Mouse (Mus musculus): ENCODE data around the gene Specc1l. TPM values are rescaled to one million over a fixed set of nuclear protein-coding genes. Genes with fewer than 3 reads are reported as not detected.

Specc1l gene
- polyA plus RNA-seq, 1 experiment from 2014 or later: 50.5 TPM

DNA sequence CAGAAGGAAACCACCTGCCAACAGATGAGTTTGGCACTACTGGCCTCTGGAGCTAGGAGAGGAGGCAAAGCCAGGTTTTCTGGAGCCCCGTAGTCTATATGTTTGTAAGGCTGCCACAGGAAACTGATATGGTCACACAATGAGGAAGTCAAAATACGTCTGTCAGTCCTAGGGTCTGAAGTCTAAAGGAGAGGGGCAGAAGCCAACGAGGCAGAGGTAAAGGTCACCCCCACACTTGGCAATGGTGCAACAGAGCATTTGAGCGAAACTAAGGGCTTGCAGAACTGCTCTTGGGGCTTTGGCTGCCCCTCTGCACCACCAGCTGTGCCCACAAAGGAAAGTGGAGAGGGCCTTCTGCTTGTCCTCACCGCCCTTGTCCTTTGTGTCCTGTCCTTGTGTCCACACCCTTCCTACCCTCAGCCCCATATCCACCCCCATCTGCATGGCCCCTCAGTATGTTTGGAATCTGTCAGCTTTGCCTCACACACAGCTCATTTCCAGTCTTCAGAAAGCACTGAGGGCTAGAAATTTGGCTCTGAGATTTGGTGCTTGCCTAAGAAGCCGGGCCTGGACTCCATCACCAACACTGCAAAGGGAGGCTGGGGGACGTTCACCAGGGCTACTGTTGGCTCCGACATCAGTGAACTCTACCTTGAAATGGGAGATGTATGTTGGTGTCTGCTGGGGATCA, 24.4 kb upstream of the Specc1l start:
- peaks cover 24% of the 10 kb centered on the region for H3K36me3 ChIP-seq (replicated peaks)
- H3K4me3 ChIP-seq (replicated peaks): no peak overlapping the region
- no peak overlapping the region for H3K27ac ChIP-seq
- no peaks in the 10 kb centered on the region for H3K27me3 ChIP-seq
- no peak for ATAC-seq (ENCODE audit: low FRiP score)
- no peak overlapping the region for H3K4me2 ChIP-seq
- no peaks in the 10 kb centered on the region for H3K9me3 ChIP-seq
- H3K9ac ChIP-seq: no peak overlapping the region
- no peaks in the 10 kb centered on the region for H3K4me1 ChIP-seq
- WGBS: 87% methylated on average over 8 of the region's 8 CpGs

DNA sequence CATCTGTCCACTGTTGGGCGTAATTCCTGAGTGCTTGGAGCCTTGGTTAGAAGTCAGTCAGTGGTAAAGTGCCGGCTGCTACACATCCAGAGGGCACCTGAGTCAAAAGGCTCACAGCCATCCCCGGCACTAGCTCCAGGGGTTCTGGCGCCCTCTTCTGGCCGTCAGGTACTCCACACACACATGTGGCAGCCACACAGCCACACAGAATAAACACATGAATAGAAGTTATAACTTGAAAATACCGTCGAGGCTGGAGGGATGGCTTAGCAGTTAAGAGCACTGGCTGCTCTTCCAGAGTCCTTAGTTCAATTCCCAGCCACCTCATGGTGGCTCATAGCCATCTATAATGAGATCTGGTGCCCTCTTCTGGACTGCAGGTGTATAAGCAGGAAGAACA, 20.2 kb upstream of the Specc1l start:
- no peaks in the 10 kb centered on the region for H3K27me3 ChIP-seq
- H3K4me2 ChIP-seq: no peak overlapping the region
- H3K9me3 ChIP-seq: 0 out of 2 replicates have a peak, but pooled peaks cover 6% of the 10 kb centered on the region
- no peaks in the 10 kb centered on the region for H3K36me3 ChIP-seq (replicated peaks)
- H3K4me1 ChIP-seq: no peaks in the 10 kb centered on the region
- WGBS: 48% methylated on average over 7 of the region's 7 CpGs
- no peak overlapping the region for H3K9ac ChIP-seq
- no peak overlapping the region for H3K4me3 ChIP-seq (replicated peaks)
- ATAC-seq (ENCODE audit: low FRiP score): no peak
- H3K27ac ChIP-seq: no peak overlapping the region

DNA sequence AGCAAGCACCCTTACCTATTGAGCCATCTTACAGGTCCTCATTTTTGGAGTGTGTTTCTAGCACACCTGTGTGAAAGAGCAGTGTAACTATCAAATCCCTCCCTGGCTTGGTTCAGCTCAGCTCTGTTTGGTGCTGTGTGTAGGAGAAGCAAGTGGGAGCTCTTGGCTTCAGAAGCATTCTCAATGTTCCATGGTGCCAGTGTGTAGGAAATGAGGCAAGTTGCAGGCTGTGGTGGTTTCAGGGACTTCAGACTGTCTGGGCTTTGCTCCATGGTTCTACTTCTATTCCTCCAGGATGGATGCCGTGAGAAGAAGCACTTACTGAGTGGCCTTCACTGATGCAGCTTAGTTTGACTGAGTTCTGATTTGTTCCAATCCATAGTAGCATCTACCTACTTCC, 14.1 kb upstream of the Specc1l start:
- H3K4me3 ChIP-seq (replicated peaks): no peak overlapping the region
- H3K36me3 ChIP-seq (replicated peaks): no peaks in the 10 kb centered on the region
- 96% methylated on average over 1 of the region's 1 CpGs for WGBS
- no peaks in the 10 kb centered on the region for H3K27me3 ChIP-seq
- H3K4me1 ChIP-seq: no peaks in the 10 kb centered on the region
- H3K4me2 ChIP-seq: no peak overlapping the region
- 0 out of 2 replicates have a peak, but pooled peaks cover 6% of the 10 kb centered on the region for H3K9me3 ChIP-seq
- no peak overlapping the region for H3K27ac ChIP-seq
- no peak for ATAC-seq (ENCODE audit: low FRiP score)
- H3K9ac ChIP-seq: no peak overlapping the region

DNA sequence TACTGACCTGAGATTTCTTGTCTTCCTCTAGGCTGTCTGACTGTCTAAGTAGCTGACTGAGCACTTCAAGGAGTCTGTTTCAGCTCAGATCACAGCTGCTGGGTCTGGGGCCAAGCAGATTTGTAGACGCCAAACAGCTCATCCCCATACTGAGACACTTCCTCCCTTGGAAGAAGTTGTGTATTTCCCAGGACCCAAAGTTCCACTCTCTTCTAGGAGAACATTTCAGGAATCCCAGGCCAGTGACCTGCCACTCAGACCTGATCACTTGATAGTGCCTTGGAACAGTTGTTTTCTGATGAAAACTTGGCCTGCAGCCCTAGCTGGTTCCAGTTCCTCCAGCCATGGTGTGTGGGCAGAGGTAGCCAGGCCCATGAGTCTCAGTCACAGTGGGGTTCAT, 11.1 kb upstream of the Specc1l start:
- Histone ChIP-seq H3K27ac (no peak overlapping the region), H3K4me3 (replicated peaks) (no peak overlapping the region), H3K9ac (no peak overlapping the region), H3K9me3 (no peaks in the 10 kb centered on the region), H3K27me3 (no peaks in the 10 kb centered on the region), H3K4me2 (no peak overlapping the region), H3K36me3 (replicated peaks) (no peaks in the 10 kb centered on the region), H3K4me1 (no peaks in the 10 kb centered on the region)
- no peak for ATAC-seq (ENCODE audit: low FRiP score)
- WGBS: 92% methylated on average over 1 of the region's 1 CpGs

DNA sequence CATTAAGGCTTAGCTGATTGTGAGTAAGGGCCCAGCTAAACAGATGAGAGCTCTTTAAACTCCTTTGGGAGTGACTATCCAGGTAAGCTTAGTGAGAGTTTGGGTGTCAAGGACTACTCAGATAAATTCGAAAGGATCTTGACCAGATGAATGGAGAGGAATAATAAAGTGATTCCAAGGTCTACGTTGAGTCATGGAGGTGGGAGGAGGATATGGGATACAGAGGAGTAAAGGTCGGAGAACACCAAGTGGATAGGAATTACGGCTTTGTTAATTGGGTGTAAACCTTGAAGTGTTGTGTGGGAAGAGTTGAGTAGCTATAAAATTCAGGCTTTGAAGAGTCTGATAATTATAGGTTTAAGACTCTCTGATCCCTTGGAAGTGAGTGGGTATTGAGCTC, 5.7 kb upstream of the Specc1l start:
- WGBS: 87% methylated on average over 4 of the region's 4 CpGs
- H3K36me3 ChIP-seq (replicated peaks): no peaks in the 10 kb centered on the region
- no peaks in the 10 kb centered on the region for H3K4me1 ChIP-seq
- H3K27ac ChIP-seq: no peak overlapping the region
- H3K9me3 ChIP-seq: no peaks in the 10 kb centered on the region
- ATAC-seq (ENCODE audit: low FRiP score): no peak
- H3K9ac ChIP-seq: no peak overlapping the region
- H3K4me2 ChIP-seq: no peak overlapping the region
- H3K4me3 ChIP-seq (replicated peaks): no peak overlapping the region
- H3K27me3 ChIP-seq: no peaks in the 10 kb centered on the region

DNA sequence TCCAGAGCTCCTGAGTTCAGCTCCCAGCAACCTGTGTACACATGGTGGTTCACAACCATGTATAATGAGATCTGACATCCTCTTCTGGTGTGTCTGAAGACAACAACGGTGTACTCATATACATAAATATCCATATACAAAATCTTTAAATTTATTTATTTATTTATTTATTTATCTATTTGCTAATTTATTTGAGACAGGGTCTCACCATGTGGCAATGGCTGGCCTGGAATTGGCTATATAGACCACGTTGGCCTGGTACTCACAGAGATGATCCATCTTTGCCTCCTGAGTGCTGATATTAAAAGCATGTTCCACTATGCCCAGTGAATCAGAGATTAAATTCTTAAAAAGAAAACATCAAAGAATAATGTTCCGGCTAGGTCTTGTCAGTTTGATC, 1.0 kb upstream of the Specc1l start:
- H3K27ac ChIP-seq: no peak overlapping the region
- WGBS: 89% methylated on average over 3 of the region's 3 CpGs
- peaks cover 15% of the 10 kb centered on the region for H3K4me1 ChIP-seq
- ATAC-seq (ENCODE audit: low FRiP score): no peak
- H3K4me3 ChIP-seq (replicated peaks): no peak overlapping the region
- no peaks in the 10 kb centered on the region for H3K9me3 ChIP-seq
- H3K27me3 ChIP-seq: no peaks in the 10 kb centered on the region
- H3K36me3 ChIP-seq (replicated peaks): no peaks in the 10 kb centered on the region; the same call in 1 of the 2 replicates
- H3K4me2 ChIP-seq: no peak overlapping the region
- H3K9ac ChIP-seq: no peak overlapping the region

DNA sequence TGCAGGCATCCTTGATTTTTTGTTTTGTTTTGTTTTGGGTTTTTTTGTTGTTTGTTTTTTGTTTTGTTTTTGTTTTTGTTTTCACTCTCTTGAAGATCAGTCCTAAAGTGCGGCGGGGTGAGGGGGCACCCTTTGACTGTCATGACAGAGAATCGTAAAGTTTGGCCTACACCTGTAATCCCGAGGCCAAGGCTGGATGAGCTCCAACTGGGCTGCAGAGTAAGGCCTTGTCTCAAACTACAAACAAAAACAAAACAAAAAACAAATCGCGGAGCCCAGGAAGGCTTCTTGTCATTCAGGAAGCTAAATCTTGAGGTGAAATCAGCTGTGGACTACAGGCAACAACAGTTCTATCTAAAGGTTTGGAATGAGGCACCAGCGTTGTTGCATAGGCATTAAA, 1.1 kb downstream of the Specc1l start:
- Histone ChIP-seq H3K4me2 (peak overlapping the region; percentile 64), H3K9ac (peak overlapping the region; percentile 86), H3K36me3 (replicated peaks) (no peaks in the 10 kb centered on the region; the same call in 1 of the 2 replicates), H3K27me3 (no peaks in the 10 kb centered on the region), H3K4me1 (peaks cover 15% of the 10 kb centered on the region), H3K9me3 (no peaks in the 10 kb centered on the region), H3K27ac (peak overlapping the region; percentile 99; the same call in 1 of the 2 replicates), H3K4me3 (replicated peaks) (peak overlapping the region; percentile 73)
- no peak for ATAC-seq (ENCODE audit: low FRiP score)
- 46% methylated on average over 7 of the region's 7 CpGs for WGBS

DNA sequence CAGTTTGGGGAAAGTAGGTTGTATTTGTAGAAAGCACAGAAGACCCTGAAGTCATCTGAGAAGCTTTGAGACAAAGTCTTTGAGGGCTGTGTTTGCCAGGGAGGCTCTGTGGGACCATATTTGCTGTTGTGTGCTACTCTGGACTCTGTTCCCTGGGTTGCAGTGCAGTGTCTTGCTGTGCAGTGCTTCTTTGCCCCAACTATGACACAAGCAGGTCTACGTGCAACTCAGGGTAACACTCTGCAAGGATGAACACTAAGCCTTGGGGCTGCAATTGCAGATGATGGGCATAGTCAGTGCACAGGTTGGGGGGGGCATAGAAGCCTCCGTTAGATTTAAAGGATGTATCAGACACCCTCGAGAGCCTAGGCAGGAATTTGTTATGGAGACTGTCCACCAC, 8.8 kb downstream of the Specc1l start:
- Histone ChIP-seq H3K9ac (no peak overlapping the region), H3K4me1 (0 out of 2 replicates have a peak, but pooled peaks cover 2% of the 10 kb centered on the region), H3K4me2 (no peak overlapping the region), H3K27me3 (no peaks in the 10 kb centered on the region), H3K9me3 (no peaks in the 10 kb centered on the region), H3K4me3 (replicated peaks) (no peak overlapping the region), H3K27ac (no peak overlapping the region), H3K36me3 (replicated peaks) (no peaks in the 10 kb centered on the region)
- 91% methylated on average over 3 of the region's 3 CpGs for WGBS
- ATAC-seq (ENCODE audit: low FRiP score): no peak

DNA sequence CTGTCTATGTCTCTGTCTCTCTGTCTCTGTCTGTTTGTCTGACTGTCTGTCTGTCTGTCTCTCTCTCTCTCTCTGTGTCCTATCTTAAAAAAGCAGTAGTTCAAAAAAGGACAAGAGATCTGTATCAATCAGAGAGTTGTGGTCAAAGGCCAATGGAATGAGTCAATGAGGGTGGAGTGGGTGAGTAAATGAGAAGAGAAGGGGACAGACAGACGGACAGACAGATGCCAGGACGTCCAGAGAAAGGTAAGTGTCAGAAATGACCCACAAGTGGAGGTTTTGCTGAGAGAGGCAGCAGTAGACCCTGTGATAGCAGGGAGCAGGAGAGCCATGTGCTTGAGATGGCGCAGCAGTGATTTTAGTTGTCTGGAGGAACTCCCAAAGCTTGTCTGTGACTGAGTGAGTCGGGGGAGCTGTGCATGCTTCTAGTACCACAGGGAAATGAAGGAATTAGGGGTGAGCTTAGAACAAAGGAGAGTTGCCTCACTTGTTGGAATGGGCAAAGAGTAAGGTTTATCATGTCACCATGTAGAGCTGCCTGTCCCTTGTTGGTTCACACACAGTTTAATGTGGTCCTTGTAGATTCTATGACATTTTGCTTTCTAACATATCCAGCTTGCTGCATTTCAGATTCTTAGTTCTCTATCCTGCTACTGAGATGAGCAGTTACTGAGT, 10.2 kb downstream of the Specc1l start:
- no peak for ATAC-seq (ENCODE audit: low FRiP score)
- Histone ChIP-seq H3K36me3 (replicated peaks) (no peaks in the 10 kb centered on the region), H3K27me3 (no peaks in the 10 kb centered on the region), H3K4me2 (no peak overlapping the region), H3K4me3 (replicated peaks) (no peak overlapping the region), H3K27ac (no peak overlapping the region), H3K4me1 (0 out of 2 replicates have a peak, but pooled peaks cover 2% of the 10 kb centered on the region), H3K9ac (no peak overlapping the region), H3K9me3 (no peaks in the 10 kb centered on the region)
- 71% methylated on average over 4 of the region's 4 CpGs for WGBS

DNA sequence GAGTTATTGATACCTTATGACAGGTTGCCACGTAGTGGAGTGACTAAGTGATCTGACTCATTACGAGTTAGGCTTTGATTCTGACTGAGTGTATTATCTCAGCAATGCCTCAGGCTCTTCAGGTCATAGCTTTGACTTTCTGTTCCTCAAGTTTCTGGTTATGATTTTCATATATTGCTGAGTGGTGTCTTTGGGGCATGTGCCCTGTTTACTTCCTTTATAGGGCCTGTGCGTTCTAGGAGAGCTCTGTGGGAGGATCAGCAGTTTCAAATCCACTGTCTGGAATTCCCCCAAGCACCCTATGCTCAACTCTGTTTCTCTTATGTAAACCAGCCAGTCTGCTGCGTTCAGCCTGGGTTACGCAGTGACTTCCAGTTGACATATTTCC, 10.7 kb downstream of the Specc1l start:
- H3K4me3 ChIP-seq (replicated peaks): no peak overlapping the region
- 83% methylated on average over 5 of the region's 5 CpGs for WGBS
- no peaks in the 10 kb centered on the region for H3K27me3 ChIP-seq
- H3K27ac ChIP-seq: no peak overlapping the region
- H3K9ac ChIP-seq: no peak overlapping the region
- H3K36me3 ChIP-seq (replicated peaks): no peaks in the 10 kb centered on the region
- 0 out of 2 replicates have a peak, but pooled peaks cover 2% of the 10 kb centered on the region for H3K4me1 ChIP-seq
- H3K9me3 ChIP-seq: no peaks in the 10 kb centered on the region
- no peak overlapping the region for H3K4me2 ChIP-seq
- ATAC-seq (ENCODE audit: low FRiP score): no peak

DNA sequence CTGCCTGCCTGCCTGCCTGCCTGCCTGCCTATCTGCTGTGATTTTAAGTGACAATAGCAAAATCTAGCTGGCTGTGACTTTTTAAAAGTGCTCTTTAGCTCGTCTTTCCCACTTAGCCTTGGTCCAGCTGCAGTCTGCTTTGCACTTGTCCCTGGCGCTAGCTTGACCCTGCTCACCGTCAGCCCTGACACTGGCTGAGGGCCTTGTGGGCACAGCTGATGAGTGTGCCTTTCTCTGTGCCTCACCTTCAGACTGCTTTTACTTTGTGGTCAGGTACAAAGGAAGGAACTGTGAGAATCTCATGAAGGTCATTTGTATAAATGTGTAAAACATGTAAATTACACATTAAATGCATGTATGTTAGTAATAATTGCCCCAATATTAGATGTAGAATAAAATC, 12.3 kb downstream of the Specc1l start:
- ATAC-seq (ENCODE audit: low FRiP score): no peak
- WGBS: 73% methylated on average over 3 of the region's 3 CpGs
- Histone ChIP-seq H3K4me2 (no peak overlapping the region), H3K27ac (no peak overlapping the region), H3K4me1 (0 out of 2 replicates have a peak, but pooled peaks cover 2% of the 10 kb centered on the region), H3K27me3 (no peaks in the 10 kb centered on the region), H3K9ac (no peak overlapping the region), H3K36me3 (replicated peaks) (no peaks in the 10 kb centered on the region), H3K9me3 (no peaks in the 10 kb centered on the region), H3K4me3 (replicated peaks) (no peak overlapping the region)

DNA sequence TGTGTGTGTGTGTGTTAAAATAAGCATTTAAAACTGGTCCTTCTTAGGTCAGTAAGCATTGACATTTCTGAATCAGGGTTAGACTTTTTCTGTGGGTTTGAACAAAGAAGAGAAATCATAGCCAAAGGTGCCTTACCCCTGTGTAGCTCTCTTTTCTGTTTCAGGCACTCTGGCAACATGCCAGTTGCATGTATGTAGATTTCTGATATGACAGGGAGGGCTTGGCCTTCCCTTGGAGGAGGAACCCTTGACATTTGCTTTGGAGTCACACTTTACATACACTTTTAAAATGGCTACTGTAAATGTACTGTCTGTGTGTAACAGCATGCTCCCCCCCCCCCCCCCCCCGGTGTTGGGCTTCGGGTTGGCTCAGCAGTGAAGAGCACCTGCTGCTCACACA, 12.8 kb downstream of the Specc1l start:
- ATAC-seq (ENCODE audit: low FRiP score): no peak
- Histone ChIP-seq H3K36me3 (replicated peaks) (no peaks in the 10 kb centered on the region), H3K9ac (no peak overlapping the region), H3K4me1 (0 out of 2 replicates have a peak, but pooled peaks cover 2% of the 10 kb centered on the region), H3K27ac (no peak overlapping the region), H3K27me3 (no peaks in the 10 kb centered on the region), H3K4me2 (no peak overlapping the region), H3K4me3 (replicated peaks) (no peak overlapping the region), H3K9me3 (no peaks in the 10 kb centered on the region)
- no CpG with 5 or more reads among the region's 2 CpGs for WGBS

DNA sequence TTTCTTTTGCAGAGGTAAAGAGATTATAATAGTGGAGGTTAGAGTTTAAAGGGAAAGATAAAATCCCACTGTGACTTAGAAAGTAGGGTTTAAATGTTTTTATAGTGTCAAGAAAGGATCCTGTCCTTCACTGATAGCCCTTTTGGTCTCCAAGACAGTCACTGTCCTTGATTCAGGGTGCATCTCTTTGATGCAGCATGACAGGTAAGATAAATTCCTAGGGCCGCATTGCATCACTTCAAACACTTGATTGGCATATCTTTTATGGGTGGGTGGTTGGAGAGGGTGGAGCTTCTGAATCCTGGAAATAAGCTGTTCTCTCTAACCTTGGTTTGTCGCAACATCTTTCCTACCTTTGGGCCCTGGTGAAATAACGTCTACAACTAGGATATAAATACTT, 15.5 kb downstream of the Specc1l start:
- no peak for ATAC-seq (ENCODE audit: low FRiP score)
- Histone ChIP-seq H3K4me2 (no peak overlapping the region), H3K27ac (no peak overlapping the region), H3K4me3 (replicated peaks) (no peak overlapping the region), H3K27me3 (no peaks in the 10 kb centered on the region), H3K9me3 (no peaks in the 10 kb centered on the region), H3K36me3 (replicated peaks) (peaks cover 14% of the 10 kb centered on the region), H3K4me1 (no peaks in the 10 kb centered on the region), H3K9ac (no peak overlapping the region)
- WGBS: 97% methylated on average over 3 of the region's 3 CpGs

Measured in forebrain, embryonic 12.5 days (tissue).